Mouse (Mus musculus) activated CD4-positive, CD25-positive, alpha-beta regulatory T cell, adult 4 months (primary cell): ENCODE measurements around the gene Zfp605. TPM values are rescaled to one million over a fixed set of nuclear protein-coding genes. Genes with fewer than 3 reads are reported as not detected.
A peak's percentile ranks its signal among the peaks of the same experiment; 100 is the strongest.
"Not testable (repeated sequence)": the region's sequence is repeated elsewhere in the genome, so short reads cannot be mapped to it uniquely, and the experiment has no call there.

Experiments used
- ATAC-seq: one replicate; pipeline ENCODE4 v1.8.0; 2017
- polyA plus RNA-seq, 2 experiments: library from polyadenylated mRNA; unstranded; fragments of 100-300 nt; shearing (Covaris generic); gene quantifications; one replicate each; pipeline ENCODE4 v1.2.1; 2017

The Zfp605 gene
- polyA plus RNA-seq: 1 to 10 TPM; 3.5 to 4.6 TPM

DNA sequence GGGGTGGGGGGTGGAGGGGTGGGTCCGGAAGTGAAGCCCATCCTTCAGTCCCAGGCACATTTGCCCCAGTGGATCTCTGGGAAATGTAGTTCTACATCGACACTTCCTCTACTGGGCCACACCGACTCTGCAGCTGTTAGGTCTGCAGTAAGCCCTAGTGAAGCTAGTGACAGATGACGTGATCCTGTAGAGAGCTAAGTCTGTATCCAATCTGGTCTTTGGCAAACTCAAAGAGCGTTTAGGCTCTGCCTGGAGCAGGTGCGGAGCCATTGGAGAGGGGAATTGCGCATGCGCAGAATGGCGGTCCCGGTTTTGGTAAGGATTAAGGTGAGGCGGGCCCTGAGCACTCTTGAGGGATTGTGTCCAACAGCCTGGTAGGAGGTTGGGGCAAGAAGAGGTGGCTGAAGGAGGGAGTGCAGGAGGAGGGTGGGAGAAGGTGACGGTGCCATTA, at the start of gene Zfp605:
Zfp605 (plus strand) TSS at position 102 of the 451 bp plus-strand sequence.
- peak; percentile 32 for ATAC-seq

DNA sequence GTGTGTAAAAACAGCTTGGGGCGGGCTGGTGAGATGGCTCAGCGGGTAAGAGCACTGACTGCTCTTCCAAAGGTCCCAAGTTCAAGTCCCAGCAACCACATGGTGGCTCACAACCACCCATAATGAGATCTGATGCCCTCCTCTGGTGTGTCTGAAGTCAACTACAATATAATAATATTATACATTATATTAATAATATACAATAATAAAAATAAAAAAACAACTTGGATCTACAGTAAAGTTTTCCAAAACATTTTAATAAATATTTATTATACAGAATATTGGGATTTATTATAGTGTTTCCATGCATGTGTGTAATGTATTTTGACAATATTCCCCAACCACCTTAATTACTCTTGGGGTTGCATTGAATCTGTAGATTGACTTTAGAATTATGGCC, 37.5 kb upstream of the Zfp605 start, which contains the start of gene Gm17655:
Gm17655 (minus strand) TSS at position 101 of the 400 bp plus-strand sequence.
- not testable (repeated sequence) for ATAC-seq

DNA sequence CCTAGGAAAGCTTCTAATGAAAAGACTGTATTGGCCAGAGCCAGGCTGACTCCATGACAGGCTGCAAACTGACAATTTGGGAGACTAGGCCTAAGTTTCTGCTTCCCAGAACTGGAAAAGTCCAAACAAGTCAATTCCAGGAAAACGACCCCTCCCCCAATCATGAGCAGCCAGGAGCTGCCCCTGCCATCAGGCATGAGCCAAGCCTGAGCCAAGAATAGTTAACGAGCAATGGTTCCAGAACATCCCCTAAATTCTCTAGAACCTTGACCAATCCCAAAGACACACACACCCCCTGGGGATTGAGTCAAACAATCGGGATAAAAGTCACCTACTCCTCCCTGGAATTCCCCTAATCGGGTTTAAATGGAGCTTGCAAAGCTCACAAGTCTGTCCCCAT, 26.9 kb upstream of the Zfp605 start:
- no peak for ATAC-seq

DNA sequence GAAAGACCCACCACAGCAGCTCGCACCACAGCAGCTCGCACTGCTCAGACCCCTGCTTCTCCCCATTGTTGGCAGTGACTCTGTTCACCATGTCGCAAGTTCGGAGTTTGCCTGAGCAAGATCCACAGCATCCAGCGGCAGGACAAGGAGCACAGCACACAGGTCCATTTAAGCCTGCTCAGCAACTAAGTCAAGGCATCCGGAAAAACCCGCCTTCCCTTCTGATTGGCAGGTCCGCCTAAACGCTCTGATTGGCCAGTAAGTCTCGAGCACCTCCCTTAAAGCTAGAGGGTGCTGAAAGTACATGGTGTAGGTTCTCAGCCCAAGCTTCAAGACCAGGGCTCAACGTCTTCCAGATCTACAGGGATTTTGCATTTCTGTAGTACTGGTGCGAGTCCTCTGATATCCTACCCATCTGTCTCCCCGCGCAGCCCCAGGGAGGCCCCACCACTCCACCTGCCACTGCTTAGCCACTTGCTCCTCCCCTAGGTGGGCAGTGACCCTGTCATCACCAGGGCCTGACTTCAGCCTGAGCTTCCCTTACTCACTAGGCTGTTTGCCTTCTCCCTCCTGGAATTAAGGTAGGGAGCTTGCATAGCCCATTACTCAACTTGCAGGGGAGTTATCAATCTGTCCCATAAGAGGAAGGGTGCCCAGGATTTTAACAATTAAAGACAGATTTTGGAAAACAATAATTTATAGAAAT, 23.6 kb upstream of the Zfp605 start:
- ATAC-seq: no peak

DNA sequence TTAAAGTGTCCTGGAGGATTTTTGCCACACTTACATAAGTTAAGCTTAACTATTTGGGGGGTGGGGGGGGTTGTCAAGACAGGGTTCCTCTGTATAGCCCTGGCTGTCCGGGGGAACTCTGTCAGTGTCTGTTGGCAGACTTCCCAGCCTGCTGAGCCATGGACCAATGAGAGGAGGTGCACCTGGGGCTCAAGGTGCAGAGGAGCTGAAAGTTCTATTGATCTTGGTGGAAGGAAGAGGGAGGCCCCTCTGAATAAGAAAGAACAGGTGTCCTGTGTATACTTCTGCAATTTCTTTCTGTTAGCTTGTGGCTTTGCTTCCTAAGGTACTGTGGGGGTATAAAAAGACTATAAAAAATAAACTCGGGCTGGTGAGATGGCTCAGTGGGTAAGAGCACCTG, 18.3 kb upstream of the Zfp605 start:
- no peak for ATAC-seq

DNA sequence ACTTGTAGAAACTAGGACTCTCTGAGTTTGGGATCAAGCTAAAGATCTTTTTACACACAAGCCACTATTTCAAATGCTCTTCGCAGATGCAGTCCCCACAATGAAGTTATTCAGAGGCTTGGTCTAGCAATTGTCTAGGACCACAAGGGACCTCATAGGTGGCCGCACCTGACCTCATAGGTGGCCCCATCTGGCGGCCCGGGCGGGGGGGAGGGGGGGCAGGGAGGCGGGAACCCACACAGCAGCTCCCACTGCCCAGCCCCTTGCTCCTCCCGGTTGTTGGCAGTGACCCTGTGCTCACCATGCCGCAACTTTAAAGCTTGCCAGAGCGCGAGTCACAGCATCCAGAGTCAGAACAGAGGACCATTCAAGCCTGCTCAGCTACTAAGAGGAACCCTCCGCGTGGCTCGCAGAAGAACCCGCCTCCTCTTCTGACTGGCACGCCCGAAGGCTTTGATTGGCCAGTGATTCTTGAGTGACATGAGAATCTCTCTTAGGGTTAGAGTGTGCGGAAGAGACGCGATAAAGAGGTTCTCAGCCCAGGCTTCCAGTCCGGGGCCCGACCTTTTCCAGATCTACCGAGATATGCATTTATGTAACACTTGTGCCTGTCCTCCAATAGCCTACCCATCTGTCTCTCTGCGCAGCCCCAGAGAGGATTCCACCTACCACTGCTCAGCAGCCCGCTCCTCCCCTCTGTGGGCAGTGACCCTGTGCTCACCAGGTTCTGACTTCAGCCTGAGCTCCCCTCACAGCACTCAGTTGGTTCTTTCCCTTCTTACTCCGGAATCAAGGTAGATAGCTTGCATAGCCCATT, 15.7 kb upstream of the Zfp605 start, which contains the start of gene Gm35315:
Gm35315 (minus strand) TSS at position 391 of the 817 bp plus-strand sequence.
- ATAC-seq: peak; percentile 98

DNA sequence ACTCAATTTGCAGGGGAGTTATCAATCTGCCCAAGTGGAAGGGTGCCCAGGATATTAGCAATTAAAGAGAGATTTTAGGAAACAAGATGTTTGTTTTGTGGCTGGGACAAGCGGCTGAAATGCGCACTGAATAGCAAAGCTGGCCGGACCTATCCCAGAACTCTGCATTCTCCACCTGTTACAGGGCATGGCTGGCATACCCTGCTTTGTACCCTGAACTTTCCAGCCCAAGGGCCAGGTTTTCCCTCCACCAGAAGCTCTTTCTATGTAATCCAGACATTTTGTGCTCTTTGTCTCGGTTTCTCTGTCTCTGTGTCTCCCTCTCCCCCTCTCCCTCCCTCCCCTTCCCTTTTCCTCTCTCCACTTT, 15.1 kb upstream of the Zfp605 start:
- peak; percentile 4 for ATAC-seq

DNA sequence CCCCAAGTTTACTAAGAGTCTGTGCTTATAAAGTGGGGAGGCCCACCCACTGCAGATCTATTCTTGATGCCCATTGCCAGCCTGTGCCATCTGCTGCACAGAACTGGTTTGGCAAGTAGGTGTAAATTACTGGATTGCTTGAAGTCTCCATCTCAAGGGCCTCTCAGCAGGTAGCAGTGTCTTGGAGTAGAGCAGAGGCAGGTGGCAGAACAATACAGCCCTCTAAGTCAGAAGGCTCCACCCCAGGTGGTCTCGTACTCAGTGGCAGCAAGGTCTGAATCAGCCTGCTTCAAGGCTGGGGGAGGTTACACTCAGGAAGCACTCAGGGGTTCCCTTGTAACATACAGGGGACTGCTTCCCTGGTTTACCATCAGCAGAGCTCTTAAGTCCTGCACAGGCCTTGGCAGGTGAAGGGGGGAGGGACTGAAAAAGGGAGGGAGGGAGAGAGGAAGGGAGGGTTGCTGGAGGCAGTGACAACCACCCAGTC, 10.9 kb upstream of the Zfp605 start:
- no peak for ATAC-seq

DNA sequence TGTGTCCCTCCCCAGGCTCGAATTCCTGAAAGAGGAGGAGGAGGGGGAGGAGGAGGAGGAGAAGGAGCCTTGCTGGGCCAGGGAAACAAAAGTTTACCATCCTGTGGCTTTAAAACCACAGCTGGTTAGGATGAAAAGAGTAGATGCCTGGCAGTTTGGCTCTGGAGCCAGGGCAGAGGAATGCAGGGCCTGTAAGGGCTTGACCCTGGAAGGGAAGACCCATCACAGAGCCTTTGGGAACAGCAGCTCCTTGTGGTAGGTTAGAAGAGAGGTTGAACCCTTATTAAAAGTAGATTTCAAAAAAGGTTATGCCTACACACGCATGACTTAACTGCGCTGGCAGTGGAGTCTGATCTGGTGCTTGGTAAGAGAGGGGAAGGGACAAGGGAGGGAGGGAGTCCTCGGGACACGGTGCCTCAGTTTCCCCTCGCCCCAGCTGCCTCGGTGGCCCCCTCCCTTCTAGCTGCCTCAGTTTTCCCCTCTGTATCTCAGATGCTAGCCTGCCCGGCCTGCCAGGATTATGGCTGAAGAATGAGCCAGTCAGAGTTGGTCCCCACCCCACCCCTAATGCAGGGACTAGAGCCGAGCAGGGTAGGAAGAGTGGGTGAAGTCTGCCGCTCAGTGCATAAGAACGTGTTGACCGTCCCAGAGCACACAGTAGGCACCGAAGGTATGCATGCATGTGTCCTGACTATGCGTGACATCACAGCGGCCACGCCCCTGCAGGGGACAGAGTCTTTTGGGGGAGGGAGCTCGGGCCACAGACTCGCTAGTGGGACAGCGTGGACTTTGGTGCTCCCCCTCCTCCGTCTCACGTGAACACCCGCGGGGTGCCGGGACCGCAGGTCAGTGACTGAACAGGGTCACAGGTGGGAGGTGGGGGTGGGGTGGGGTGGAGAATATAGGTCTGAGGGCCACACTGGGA, 10.0 kb upstream of the Zfp605 start, which contains the start of gene Plcxd1:
Plcxd1 (plus strand) TSS at position 314 of the 925 bp plus-strand sequence.
- ATAC-seq: no peak

DNA sequence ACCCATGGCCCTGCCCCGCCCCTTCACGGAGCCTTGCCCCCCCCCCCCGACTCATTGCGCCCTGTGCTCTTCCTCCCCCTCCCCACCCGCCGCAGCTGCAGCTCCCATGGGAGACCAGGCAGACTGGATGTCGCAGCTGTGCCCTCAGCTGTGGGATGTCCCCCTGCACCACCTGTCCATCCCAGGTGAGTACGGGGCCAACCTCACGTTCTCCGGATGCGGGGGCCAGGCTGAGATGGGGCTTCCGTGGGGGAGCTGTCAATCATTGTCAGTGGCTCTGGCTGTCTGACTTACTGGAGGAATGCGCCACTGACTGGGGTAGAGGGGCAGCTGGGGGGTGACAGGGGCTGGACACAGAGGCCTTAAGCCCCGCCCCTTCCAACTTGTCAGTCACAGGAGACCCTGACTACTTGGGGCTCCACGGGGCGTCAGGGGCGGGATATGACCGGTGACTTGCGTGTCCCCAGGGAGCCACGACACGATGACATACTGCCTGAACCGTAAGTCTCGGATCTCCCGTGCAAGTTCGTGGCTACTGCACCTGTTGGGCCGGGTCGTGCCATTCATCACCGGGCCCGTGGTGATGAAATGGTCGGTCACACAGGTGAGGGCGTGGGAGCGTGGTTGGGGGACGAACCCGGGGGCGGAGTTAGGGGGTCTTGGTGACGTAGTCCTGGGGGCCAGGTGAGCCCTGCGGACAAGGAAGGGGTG, 8.8 kb upstream of the Zfp605 start:
- ATAC-seq: peak; percentile 80

DNA sequence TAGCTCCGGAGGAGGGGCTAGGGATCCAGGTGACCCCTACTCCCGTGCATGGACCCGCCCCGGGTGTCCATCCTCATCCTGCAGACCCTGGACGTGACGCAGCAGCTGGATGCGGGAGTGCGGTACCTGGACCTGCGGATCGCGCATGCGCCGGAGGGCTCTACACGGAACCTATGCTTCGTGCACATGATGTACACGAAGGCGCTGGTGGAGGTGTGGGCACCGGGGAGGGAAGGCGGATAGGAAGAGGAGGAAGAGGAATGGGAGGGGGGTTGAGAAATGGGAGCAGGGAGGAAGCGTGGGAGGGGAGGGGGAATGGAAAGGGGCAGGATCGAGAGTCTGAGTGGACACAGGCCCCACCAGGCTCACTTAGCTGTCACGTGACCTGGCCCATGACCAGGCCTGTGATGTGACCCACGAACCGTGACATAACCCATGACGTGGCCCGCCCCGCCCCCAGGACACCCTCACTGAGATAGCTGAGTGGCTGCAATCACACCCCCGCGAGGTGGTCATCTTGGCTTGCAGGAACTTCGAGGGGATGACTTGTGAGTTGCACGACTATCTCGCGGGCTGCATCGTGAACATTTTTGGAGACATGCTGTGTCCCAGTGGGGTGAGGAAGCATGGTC, 8.1 kb upstream of the Zfp605 start:
- peak; percentile 29 for ATAC-seq

DNA sequence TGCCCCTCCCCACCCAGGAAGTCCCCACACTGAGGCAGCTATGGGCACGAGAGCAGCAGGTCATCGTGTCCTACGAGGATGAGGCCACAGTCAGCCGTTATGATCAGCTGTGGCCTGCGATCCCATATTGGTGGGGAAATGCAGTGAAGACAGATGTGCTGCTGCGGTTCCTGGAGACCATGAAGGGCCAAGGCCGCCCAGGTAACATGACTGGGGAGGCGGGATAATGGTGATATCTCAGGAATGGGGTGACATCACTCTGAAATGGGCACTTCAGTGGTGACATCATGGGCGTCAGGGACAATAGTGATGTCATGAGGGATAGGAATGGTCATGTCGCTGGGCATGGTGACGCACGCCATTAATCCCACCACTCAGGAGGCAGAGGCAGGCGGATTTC, 7.5 kb upstream of the Zfp605 start:
- no peak for ATAC-seq

DNA sequence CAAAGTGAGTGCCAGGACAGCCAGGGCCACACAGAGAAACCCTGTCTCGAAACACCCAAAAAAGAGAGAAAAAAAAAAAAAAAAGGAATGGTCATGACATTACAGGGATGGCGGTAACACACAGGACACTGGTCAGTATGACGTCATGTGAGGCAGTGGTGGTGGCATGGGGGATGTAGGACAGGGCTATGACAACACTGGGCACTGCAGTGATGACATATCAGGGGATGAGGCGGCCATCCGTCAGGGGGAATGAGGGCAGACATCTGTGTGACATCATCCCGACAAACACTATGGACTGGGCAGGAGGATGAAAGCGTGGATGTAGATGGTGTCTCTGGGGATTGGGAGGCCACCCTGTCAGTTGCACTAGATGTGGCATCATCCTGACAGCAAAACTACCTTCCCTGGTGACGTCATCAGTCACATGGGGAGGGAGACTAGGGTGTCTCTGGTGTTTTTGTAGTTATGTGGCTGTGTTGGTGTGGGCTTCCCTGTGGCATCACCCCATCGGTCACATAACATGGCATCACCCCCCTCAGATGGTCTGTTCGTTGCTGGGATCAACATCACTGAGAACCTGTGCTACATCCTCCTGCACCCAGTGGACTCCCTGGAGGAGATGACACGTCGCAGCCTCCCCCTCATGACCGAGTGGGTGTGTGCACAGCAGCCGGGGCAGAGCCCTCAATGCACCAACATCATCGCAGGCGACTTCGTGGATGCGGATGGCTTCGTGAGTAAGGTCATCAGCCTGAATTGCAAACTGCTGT, 6.9 kb upstream of the Zfp605 start:
- ATAC-seq: no peak

DNA sequence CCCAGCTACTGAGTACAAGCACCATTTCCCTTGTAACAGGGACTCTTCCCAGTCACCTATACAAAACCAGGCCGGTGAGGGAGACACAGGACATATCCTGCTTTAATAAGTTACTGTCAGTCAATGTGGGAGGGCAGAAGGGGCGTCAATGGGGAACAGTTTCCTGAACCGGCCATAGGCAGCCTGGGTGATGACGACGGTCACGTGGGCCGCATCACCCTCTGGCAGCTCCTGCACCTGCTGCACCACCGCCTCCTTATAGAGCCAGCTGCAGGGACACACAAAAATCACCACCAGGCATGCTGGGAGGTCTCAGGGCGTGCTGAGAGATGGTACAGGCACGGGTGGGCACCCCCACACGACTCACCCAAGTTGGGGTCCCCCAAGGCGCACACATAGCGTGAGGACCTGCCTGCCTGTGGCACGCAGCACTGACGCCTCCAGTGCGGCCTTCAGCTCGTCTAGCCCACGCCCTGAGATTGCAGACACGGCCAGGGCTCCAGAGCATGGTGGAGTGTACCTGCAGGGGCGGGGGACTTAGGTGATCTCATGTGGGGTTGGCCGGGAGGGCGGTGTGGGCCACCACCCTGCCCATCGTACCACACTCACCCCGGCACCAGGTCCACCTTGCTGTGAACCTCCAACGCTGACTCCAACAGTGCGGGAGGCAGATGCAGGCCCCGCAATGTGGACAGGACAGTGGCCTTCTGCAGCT, 5.8 kb upstream of the Zfp605 start:
- ATAC-seq: no peak

DNA sequence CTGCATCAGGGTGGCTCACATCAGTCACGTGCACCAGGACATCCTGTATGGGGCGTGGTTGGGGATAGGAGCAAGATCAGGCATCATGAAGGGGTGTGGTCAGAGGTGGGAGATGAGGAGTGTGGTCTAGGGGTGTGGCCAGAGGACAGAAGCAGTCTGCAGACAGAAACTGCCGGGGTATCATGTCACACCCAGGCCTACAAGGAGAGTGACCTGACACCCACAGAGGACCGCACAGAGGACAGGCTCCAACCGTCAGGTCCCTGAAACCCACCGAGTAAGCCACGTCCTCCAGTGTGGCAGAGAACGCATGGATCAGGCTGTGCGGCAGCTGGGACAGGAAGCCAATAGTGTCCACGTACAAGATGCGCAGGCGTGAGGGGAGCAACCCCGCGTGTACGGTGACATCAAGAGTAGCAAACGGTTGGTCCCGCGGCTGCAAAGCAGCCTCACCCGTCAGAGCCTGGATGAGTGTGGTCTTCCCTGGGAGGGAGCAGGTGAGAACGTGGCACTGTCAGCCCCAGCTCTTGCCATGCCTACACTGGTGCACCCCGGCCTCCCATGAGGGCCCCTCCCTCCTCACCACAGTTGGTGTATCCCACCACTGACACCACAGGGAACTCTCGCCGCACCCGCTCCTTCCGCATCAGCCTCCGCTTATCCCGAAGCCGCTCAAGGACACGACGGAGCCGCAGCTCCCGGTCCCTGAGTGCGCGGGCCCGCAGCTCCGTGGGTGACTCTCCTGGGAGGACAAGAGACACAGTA, 5.1 kb upstream of the Zfp605 start:
- ATAC-seq: no peak

DNA sequence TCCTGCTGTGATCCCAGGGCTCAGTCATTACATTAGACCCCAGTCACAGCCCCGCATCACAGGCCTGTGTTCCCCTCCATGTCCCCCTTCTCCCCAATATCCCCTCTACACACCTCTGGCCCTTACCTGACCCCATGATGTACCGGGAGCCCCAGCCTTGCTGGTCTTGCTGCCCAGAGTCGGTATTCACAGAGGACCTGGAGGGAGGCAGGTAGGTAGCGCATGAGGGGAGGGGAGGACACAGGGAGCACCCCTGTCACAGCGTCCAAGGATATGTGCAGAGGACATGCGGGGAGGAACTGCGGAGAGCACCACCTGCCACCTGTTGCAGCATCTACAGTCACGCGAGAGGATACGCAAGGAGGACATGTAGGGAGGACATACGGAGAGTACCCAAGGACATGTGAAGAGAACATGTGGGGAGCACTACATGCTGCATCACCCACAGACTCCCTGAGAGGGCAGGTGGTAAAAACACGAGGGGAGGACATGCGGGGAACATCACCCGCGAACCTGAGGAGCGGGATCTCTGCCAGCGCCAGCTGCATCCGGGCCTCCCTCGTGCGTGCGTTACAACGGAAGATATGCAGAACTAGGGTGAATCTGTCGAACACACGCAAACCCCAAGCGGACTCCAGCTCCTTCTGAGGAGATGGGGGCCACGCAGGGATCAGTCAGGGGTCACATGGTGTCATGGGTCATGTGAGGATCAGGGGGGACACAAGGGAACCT, 3.6 kb upstream of the Zfp605 start:
- no peak for ATAC-seq

DNA sequence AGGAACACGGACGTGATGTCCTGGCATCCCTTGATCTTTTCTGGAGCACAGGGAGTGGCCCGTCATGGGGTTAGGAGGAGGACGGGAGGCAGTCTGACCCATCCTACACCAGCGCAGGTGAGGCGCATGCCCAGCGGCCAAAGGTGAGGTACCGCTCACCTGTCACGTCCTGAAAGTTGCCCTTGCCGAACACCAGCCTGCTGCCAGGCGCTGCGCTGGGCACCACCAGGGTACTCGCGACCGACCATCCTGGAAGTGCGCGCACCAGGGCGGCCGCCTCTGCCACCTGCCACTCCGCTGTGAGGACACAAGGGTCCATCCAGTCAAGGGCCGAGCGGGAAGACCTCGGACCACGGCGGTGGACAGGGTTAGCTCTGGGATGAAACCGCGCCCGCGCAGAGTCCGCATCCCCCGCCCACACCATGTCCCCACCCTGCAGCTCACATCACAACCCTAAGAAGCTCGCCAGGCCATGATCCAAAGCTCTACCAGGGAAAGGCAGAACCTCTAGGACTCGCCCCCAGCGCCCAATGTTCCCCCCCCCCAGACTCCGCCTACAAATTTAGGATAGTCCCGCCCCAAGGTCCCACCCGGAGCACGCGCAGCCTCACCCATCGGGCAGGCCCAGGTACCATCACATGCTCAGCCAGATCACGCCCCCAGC, 2.9 kb upstream of the Zfp605 start:
- no peak for ATAC-seq
